14 mouse cellular contexts compared by ENCODE assay signal in genomic region chr2:167430737-167431417, GRCm38 (mm10). TPM values are rescaled to one million over a fixed set of nuclear protein-coding genes. Genes with fewer than 3 reads are reported as not detected.
DNase-seq lines count a peak whose midpoint lies in the region; ATAC-seq and TF ChIP-seq lines count a peak whose summit lies in the region.
"Had no signal": no experiment of that assay in that cellular context is flagged by ENCODE, and none has a peak within 500 bp of the region (broad histone marks: within the 10 kb centered on the region; RNA-seq: fewer than 3 reads in every experiment).

No protein-coding gene starts in this region.

- H3K9ac ChIP-seq in limb, embryonic 12.5 days (replicated peaks): no peak overlapping the region
- H3K9ac ChIP-seq: hindbrain, embryonic 15.5 days; limb, embryonic 15.5 days had no signal

- no peak for ATAC-seq in limb, embryonic 12.5 days (ENCODE audit: insufficient number of reproducible peaks, insufficient read depth, low FRiP score, low TSS enrichment, low read depth)
- ATAC-seq in G1E (ENCODE audit: extremely low read depth, insufficient number of reproducible peaks, low FRiP score, poor library complexity, severe bottlenecking): peak; percentile 34
- peak; percentile 38; the same call in 1 of the 2 replicates for ATAC-seq in megakaryocyte-erythroid progenitor cell, adult 5-6 weeks (replicated peaks; ENCODE audit: low FRiP score, low TSS enrichment, poor library complexity, severe bottlenecking)
- ATAC-seq: activated CD4-positive, CD25-positive, alpha-beta regulatory T cell, adult 4 months had no signal

- H3K36me3 ChIP-seq in limb, embryonic 12.5 days: peaks cover 68% of the 10 kb centered on the region
- peaks cover 90% of the 10 kb centered on the region for H3K36me3 ChIP-seq in limb, embryonic 10.5 days
- peaks cover 84% of the 10 kb centered on the region for H3K36me3 ChIP-seq in G1E (replicated peaks)
- H3K36me3 ChIP-seq in erythroblast, embryonic 14.5 days (ENCODE audit: control insufficient read depth): peaks cover 91% of the 10 kb centered on the region

- H3K9me3 ChIP-seq in limb, embryonic 12.5 days: no peaks in the 10 kb centered on the region
- H3K9me3 ChIP-seq in limb, embryonic 10.5 days (replicated peaks): no peaks in the 10 kb centered on the region
- H3K9me3 ChIP-seq in G1E (replicated peaks): no peaks in the 10 kb centered on the region
- H3K9me3 ChIP-seq in erythroblast, embryonic 14.5 days (ENCODE audit: control insufficient read depth, low read length): no peaks in the 10 kb centered on the region
- H3K9me3 ChIP-seq: hindbrain, embryonic 15.5 days; limb, embryonic 15.5 days had no signal

- H3K27me3 ChIP-seq in limb, embryonic 12.5 days: no peaks in the 10 kb centered on the region
- H3K27me3 ChIP-seq in limb, embryonic 10.5 days (ENCODE audit: low read depth, poor library complexity, severe bottlenecking): no peaks in the 10 kb centered on the region
- H3K27me3 ChIP-seq in G1E (ENCODE audit: insufficient read depth, low read length): no peaks in the 10 kb centered on the region
- no peaks in the 10 kb centered on the region for H3K27me3 ChIP-seq in erythroblast, embryonic 14.5 days (ENCODE audit: control insufficient read depth)
- no peaks in the 10 kb centered on the region for H3K27me3 ChIP-seq in cerebellum, adult 2 months (ENCODE audit: control insufficient read depth, insufficient read depth, low read length)
- H3K27me3 ChIP-seq: hindbrain, embryonic 15.5 days; limb, embryonic 15.5 days had no signal

- no peak overlapping the region for H3K4me3 ChIP-seq in limb, embryonic 12.5 days (replicated peaks)
- no peak overlapping the region for H3K4me3 ChIP-seq in limb, embryonic 10.5 days
- peak overlapping the region; percentile 23; the same call in 1 of the 2 replicates for H3K4me3 ChIP-seq in G1E (ENCODE audit: low read depth, low read length)
- H3K4me3 ChIP-seq in erythroblast, embryonic 14.5 days (replicated peaks): peak overlapping the region; percentile 29
- no peak overlapping the region for H3K4me3 ChIP-seq in cerebellum, adult 2 months (replicated peaks; ENCODE audit: insufficient read depth, low read depth, low read length)
- H3K4me3 ChIP-seq: heart, adult 2 months; hindbrain, embryonic 15.5 days; limb, embryonic 15.5 days had no signal

- no peaks in the 10 kb centered on the region for H3K4me1 ChIP-seq in limb, embryonic 12.5 days (replicated peaks)
- H3K4me1 ChIP-seq in limb, embryonic 10.5 days: no peaks in the 10 kb centered on the region
- peaks cover 43% of the 10 kb centered on the region for H3K4me1 ChIP-seq in G1E (ENCODE audit: insufficient read depth, low read depth, low read length)
- peaks cover 51% of the 10 kb centered on the region for H3K4me1 ChIP-seq in erythroblast, embryonic 14.5 days (ENCODE audit: control insufficient read depth)
- H3K4me1 ChIP-seq in cerebellum, adult 2 months (ENCODE audit: control insufficient read depth, insufficient read depth, low read length): peaks cover 17% of the 10 kb centered on the region; the same call in 1 of the 2 replicates
- H3K4me1 ChIP-seq: hindbrain, embryonic 15.5 days; limb, embryonic 15.5 days had no signal

- H3K27ac ChIP-seq in limb, embryonic 12.5 days: peak overlapping the region; percentile 23; the same call in 1 of the 2 replicates
- no peak overlapping the region for H3K27ac ChIP-seq in limb, embryonic 10.5 days
- H3K27ac ChIP-seq in cerebellum, adult 2 months (ENCODE audit: insufficient read depth, low read length): no peak overlapping the region
- H3K27ac ChIP-seq: heart, adult 2 months; hindbrain, embryonic 15.5 days; kidney, postnatal 0 days; limb, embryonic 15.5 days had no signal

- DNase-seq in limb, embryonic 10.5 days (ENCODE audit: low spot score): no peak
- DNase-seq in G1E (ENCODE audit: low spot score): no peak
- no peak for DNase-seq in right cerebral cortex, postnatal 14 days
- no peak for DNase-seq in cerebellum, adult 2 months
- DNase-seq: cerebellum, adult 11-12 months; heart, adult 2 months; lung, postnatal 4 days had no signal

- WGBS in limb, embryonic 12.5 days: 52% methylated on average over 9 of the region's 9 CpGs
- WGBS in limb, embryonic 10.5 days: 55% methylated on average over 9 of the region's 9 CpGs
- WGBS in cerebellum, adult 2 months: 79% methylated on average over 9 of the region's 9 CpGs

- H3K4me2 ChIP-seq in limb, embryonic 12.5 days: no peak overlapping the region
- H3K4me2 ChIP-seq: hindbrain, embryonic 15.5 days; limb, embryonic 15.5 days had no signal

- no peak for TF ChIP-seq CTCF in G1E (IDR thresholded peaks at IDR 0.05; ENCODE audit: low read depth, low read length)
- no peak for TF ChIP-seq CTCF in cerebellum, adult 2 months (IDR thresholded peaks at IDR 0.05; ENCODE audit: borderline replicate concordance, insufficient read depth, low read depth, low read length)

- TF ChIP-seq POLR2A in cerebellum, adult 2 months (IDR thresholded peaks at IDR 0.05; ENCODE audit: borderline replicate concordance, insufficient read depth, low read length): no peak

RNA-seq across cellular contexts. Expression of gene Slc9a8, which starts 9.4 kb away (rescaled TPM):
- 24.9 and 27.0 TPM in 2 replicates for polyA plus RNA-seq in limb, embryonic 12.5 days (2016; fragmentation: Nextera tagmentation; extraction: Ambion mirVana)
- polyA plus RNA-seq in limb, embryonic 10.5 days (2016; fragmentation: Nextera tagmentation; extraction: Ambion mirVana): 28.2 and 32.0 TPM in 2 replicates
- 67.4 and 90.4 TPM in 2 replicates for total RNA-seq in G1E (2014; fragmentation: Nextera tagmentation)
- 22.4 and 24.4 TPM in 2 replicates for total RNA-seq in G1E (2017)
- 10.0 and 13.2 TPM in 2 replicates for polyA plus RNA-seq in G1E (2012)
- polyA plus RNA-seq in erythroblast, embryonic 14.5 days (2012): 0.95 and 1.2 TPM in 2 replicates
- 46.2 and 48.6 TPM in 2 replicates for total RNA-seq in megakaryocyte-erythroid progenitor cell, adult 5-6 weeks (2014; fragmentation: Nextera tagmentation)
- total RNA-seq in megakaryocyte-erythroid progenitor cell, adult 5-6 weeks (2017): 20.5 and 28.3 TPM in 2 replicates
- polyA plus RNA-seq in cerebellum, adult 2 months (2012; rRNA removed): 60.9 and 63.5 TPM in 2 replicates

Comparison
In these comparisons a context has a peak if more than half of its experiments do, and no peak if none do; other contexts are left out.
1. H3K4me3 ChIP-seq: peak in G1E (single experiment) and erythroblast, embryonic 14.5 days (single experiment); none in limb, embryonic 12.5 days (single experiment), limb, embryonic 10.5 days (single experiment) and cerebellum, adult 2 months (single experiment).